Mouse (Mus musculus) kidney, postnatal 0 days (tissue): ENCODE results near the gene Plcl1. TPM values are rescaled to one million over a fixed set of nuclear protein-coding genes. Genes with fewer than 3 reads are reported as not detected.

Source experiments
- ATAC-seq: fragments of 200-750 bp; cut with Nextera tagmentation; replicated peaks from 2 replicates; pipeline ENCODE4 v1.8.0; 2017; ENCODE audit warnings: low read depth, moderate number of reproducible peaks, moderate TSS enrichment, moderate library complexity; ENCODE audit not compliant: low FRiP score
- DNase-seq: peaks from one replicate; pipeline ENCODE4 v3.0.0-alpha.2; 2016; ENCODE audit warnings: low spot score
- H3K27ac ChIP-seq: fragments of 300-500 bp; sonication (generic); 2 replicates; pipeline ENCODE4 v1.5.1; 2014; ENCODE audit warnings: mild to moderate bottlenecking
- H3K27me3 ChIP-seq: fragments of 300-500 bp; sonication (generic); 2 replicates; pipeline ENCODE4 v1.6.1; 2014; ENCODE audit warnings: low read length, mixed read lengths; ENCODE audit not compliant: insufficient read depth
- H3K36me3 ChIP-seq: fragments of 300-500 bp; sonication (generic); 2 replicates; pipeline ENCODE4 v1.6.1; 2014; ENCODE audit warnings: low read length, mixed read lengths; ENCODE audit not compliant: insufficient read depth
- H3K4me1 ChIP-seq: fragments of 300-500 bp; sonication (generic); replicated peaks from 2 replicates; pipeline ENCODE4 v1.6.1; 2014; ENCODE audit warnings: antibody characterized with exemption, low read length, mixed read lengths; ENCODE audit not compliant: insufficient read depth
- H3K4me2 ChIP-seq: fragments of 300-500 bp; sonication (generic); 2 replicates; pipeline ENCODE4 v1.6.1; 2014; ENCODE audit warnings: mild to moderate bottlenecking, low read length, moderate library complexity, mixed read lengths
- H3K4me3 ChIP-seq: fragments of 300-500 bp; sonication (generic); replicated peaks from 2 replicates; pipeline ENCODE4 v1.5.1; 2014; ENCODE audit warnings: low read depth, low read length
- H3K9ac ChIP-seq: fragments of 300-500 bp; sonication (generic); 2 replicates; pipeline ENCODE4 v1.6.1; 2014; ENCODE audit warnings: low read depth, low read length
- H3K9me3 ChIP-seq: fragments of 300-500 bp; sonication (generic); replicated peaks from 2 replicates; pipeline ENCODE4 v1.6.1; 2016; ENCODE audit warnings: low read length, inconsistent platforms, mixed read lengths
- CTCF ChIP-seq: IDR thresholded peaks from 2 replicates; pipeline ENCODE4 v1.5.1; 2016; ENCODE audit warnings: antibody characterized with exemption, low read depth, mild to moderate bottlenecking, moderate library complexity
- WGBS: fragments of 180-500 bp; shearing (Covaris S2); extraction: QIAGEN DNeasy Blood & Tissue Kit; methylation state at CpG from one replicate; pipeline ENCODE4 v1.1.7; 2014; 5-methylcytosine and 5-hydroxymethylcytosine counted together
- polyA plus RNA-seq: library from polyadenylated mRNA; unstranded; fragments of >200 nt; fragmentation: Nextera tagmentation; extraction: Ambion mirVana; gene quantifications from 2 replicates; pipeline ENCODE4 v1.2.1, GENCODE M21; 2015

The Plcl1 gene
- 3.9 and 4.2 TPM in 2 replicates for polyA plus RNA-seq

GRCm38 (mm10) chr1:55405272-55406022 lies at the start of gene Plcl1:
Gene Plcl1, plus strand, starts transcription at chr1:55405921.
- DNase-seq (peak; percentile 97), ATAC-seq (peak; percentile 99)
- Histone ChIP-seq H3K4me1 (peaks cover 10% of the 10 kb centered on the region; the same call in 1 of the 2 replicates), H3K36me3 (no peaks in the 10 kb centered on the region), H3K4me3 (peak within 1 kb of the TSS; percentile 87), H3K27ac (peak within 1 kb of the TSS; percentile 75), H3K9me3 (no peaks in the 10 kb centered on the region), H3K4me2 (peak within 1 kb of the TSS; percentile 98), H3K9ac (peak within 1 kb of the TSS; percentile 63), H3K27me3 (no peaks in the 10 kb centered on the region)
- 3% methylated on average over 46 of the region's 51 CpGs for WGBS
- no peak for TF ChIP-seq CTCF

DNA sequence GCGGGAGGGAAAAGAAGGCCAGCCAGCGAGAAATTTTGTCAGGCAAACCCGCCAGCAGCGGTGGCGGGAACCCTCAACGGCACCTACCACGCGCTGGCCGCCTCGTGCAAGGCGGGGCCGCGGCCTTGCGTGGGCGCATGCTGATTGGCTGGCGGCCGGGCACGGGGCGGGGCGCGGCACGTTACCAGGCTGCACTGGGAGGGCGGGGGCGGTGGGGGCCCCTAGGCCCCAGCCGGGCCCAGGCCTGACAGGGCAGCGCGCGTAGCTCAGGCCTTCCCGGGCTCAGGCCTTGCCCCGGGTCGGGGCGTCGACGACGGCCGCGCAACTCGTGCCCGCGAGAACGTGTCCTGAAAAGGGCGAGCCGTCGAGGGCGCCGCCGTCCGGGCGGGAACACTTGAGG lies 43.1 kb upstream of the Plcl1 start:
- ATAC-seq = peak; percentile 49
- WGBS = 52% methylated on average over 47 of the region's 49 CpGs
- no peak for TF ChIP-seq CTCF
- Histone ChIP-seq H3K36me3 (no peaks in the 10 kb centered on the region), H3K9ac (no peak overlapping the region), H3K4me2 (peak overlapping the region; percentile 59), H3K27me3 (peaks cover 10% of the 10 kb centered on the region; the same call in 1 of the 2 replicates), H3K9me3 (no peaks in the 10 kb centered on the region; the same call in 1 of the 2 replicates), H3K4me3 (0 out of 2 replicates have a peak overlapping the region, but pooled peaks have one; percentile 33), H3K27ac (no peak overlapping the region), H3K4me1 (no peaks in the 10 kb centered on the region)
- DNase-seq = no peak

GRCm38 (mm10) chr1:55363044-55363565 lies 42.6 kb upstream of the Plcl1 start, which contains the start of gene Boll:
Gene Boll, minus strand, starts transcription at chr1:55363469.
- 14% methylated on average over 66 of the region's 68 CpGs for WGBS
- no peaks in the 10 kb centered on the region for H3K4me1 ChIP-seq
- H3K9me3 ChIP-seq = no peaks in the 10 kb centered on the region; the same call in 1 of the 2 replicates
- H3K27ac ChIP-seq = no peak within 1 kb of the TSS
- peak within 1 kb of the TSS; percentile 33 for H3K4me3 ChIP-seq
- H3K9ac ChIP-seq = no peak within 1 kb of the TSS
- peak within 1 kb of the TSS; percentile 59 for H3K4me2 ChIP-seq
- peak; percentile 62 for TF ChIP-seq CTCF
- H3K36me3 ChIP-seq = no peaks in the 10 kb centered on the region
- peaks cover 10% of the 10 kb centered on the region; the same call in 1 of the 2 replicates for H3K27me3 ChIP-seq
- DNase-seq = peak; percentile 59
- peak; percentile 84 for ATAC-seq

DNA sequence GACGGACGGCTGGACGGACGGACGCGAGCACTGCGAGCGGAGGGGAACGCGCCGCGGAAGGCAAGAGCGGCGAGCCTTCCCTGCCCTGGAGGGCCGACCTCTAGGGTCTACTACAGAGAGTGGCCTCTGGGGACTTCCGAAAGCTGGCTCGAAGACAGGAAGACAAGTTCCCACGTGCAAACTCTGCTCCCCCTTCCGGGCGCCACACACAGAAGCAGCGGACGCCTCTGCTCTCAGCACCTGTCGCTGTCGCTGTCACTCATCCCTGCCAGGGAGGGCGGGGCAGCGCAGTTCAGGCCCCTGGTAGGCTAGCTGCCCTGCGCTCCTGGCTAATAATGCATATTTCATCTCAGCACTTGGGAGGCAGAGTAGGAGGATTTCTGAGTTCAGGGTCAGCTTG lies 42.1 kb upstream of the Plcl1 start:
- H3K4me1 ChIP-seq = no peaks in the 10 kb centered on the region
- H3K4me2 ChIP-seq = peak overlapping the region; percentile 59
- ATAC-seq = peak; percentile 84
- no peak for TF ChIP-seq CTCF
- H3K4me3 ChIP-seq = peak overlapping the region; percentile 33
- no peak overlapping the region for H3K9ac ChIP-seq
- H3K36me3 ChIP-seq = no peaks in the 10 kb centered on the region
- peaks cover 10% of the 10 kb centered on the region; the same call in 1 of the 2 replicates for H3K27me3 ChIP-seq
- peak; percentile 42 for DNase-seq
- no peak overlapping the region for H3K27ac ChIP-seq
- H3K9me3 ChIP-seq = no peaks in the 10 kb centered on the region; the same call in 1 of the 2 replicates
- 1% methylated on average over 24 of the region's 27 CpGs for WGBS

GRCm38 (mm10) chr1:55372626-55373025 lies 33.1 kb upstream of the Plcl1 start:
- H3K4me2 ChIP-seq = no peak overlapping the region
- no peak overlapping the region for H3K4me3 ChIP-seq
- H3K9me3 ChIP-seq = no peaks in the 10 kb centered on the region
- H3K4me1 ChIP-seq = no peaks in the 10 kb centered on the region
- H3K9ac ChIP-seq = no peak overlapping the region
- DNase-seq (no peak), ATAC-seq (no peak)
- no peaks in the 10 kb centered on the region for H3K36me3 ChIP-seq
- 85% methylated on average over 3 of the region's 3 CpGs for WGBS
- no peak overlapping the region for H3K27ac ChIP-seq
- TF ChIP-seq CTCF = no peak
- H3K27me3 ChIP-seq = no peaks in the 10 kb centered on the region

GRCm38 (mm10) chr1:55380527-55380926 lies 25.2 kb upstream of the Plcl1 start:
- Histone ChIP-seq H3K4me3 (no peak overlapping the region), H3K4me2 (no peak overlapping the region), H3K36me3 (no peaks in the 10 kb centered on the region), H3K27me3 (no peaks in the 10 kb centered on the region), H3K9me3 (no peaks in the 10 kb centered on the region), H3K27ac (no peak overlapping the region), H3K9ac (no peak overlapping the region), H3K4me1 (no peaks in the 10 kb centered on the region)
- ATAC-seq (no peak), DNase-seq (no peak)
- TF ChIP-seq CTCF = no peak
- WGBS = 67% methylated on average over 2 of the region's 2 CpGs
